In genomic region chr3:88740147-88740546, GRCm38 (mm10) we compare ENCODE assay signal across 18 mouse cellular contexts. TPM values are rescaled to one million over a fixed set of nuclear protein-coding genes. Genes with fewer than 3 reads are reported as not detected.
DNase-seq lines count a peak whose midpoint lies in the region; ATAC-seq and TF ChIP-seq lines count a peak whose summit lies in the region.
"Had no signal": no experiment of that assay in that cellular context is flagged by ENCODE, and none has a peak within 500 bp of the region (broad histone marks: within the 10 kb centered on the region; RNA-seq: fewer than 3 reads in every experiment).

No protein-coding gene starts in this region.

- H3K9me3 ChIP-seq in kidney, postnatal 0 days (replicated peaks; ENCODE audit: low read length): no peaks in the 10 kb centered on the region
- H3K9me3 ChIP-seq in midbrain, postnatal 0 days (ENCODE audit: low read length): no peaks in the 10 kb centered on the region
- H3K9me3 ChIP-seq in midbrain, embryonic 10.5 days (replicated peaks): peaks cover 10% of the 10 kb centered on the region; the same call in 1 of the 2 replicates
- H3K9me3 ChIP-seq in forebrain, embryonic 13.5 days (replicated peaks): no peaks in the 10 kb centered on the region
- H3K9me3 ChIP-seq: forebrain, embryonic 15.5 days; G1E; hindbrain, embryonic 12.5 days; limb, embryonic 13.5 days; megakaryocyte, embryonic 14.5 days had no signal

- no peak overlapping the region for H3K4me3 ChIP-seq in kidney, postnatal 0 days (replicated peaks; ENCODE audit: low read depth, low read length)
- no peak overlapping the region for H3K4me3 ChIP-seq in midbrain, postnatal 0 days (ENCODE audit: low read depth, low read length)
- no peak overlapping the region for H3K4me3 ChIP-seq in midbrain, embryonic 10.5 days
- H3K4me3 ChIP-seq in forebrain, embryonic 13.5 days: no peak overlapping the region
- H3K4me3 ChIP-seq: forebrain, embryonic 15.5 days; hindbrain, embryonic 12.5 days; limb, embryonic 13.5 days; megakaryocyte, embryonic 14.5 days had no signal

- H3K4me2 ChIP-seq in kidney, postnatal 0 days (ENCODE audit: low read length): no peak overlapping the region
- no peak overlapping the region for H3K4me2 ChIP-seq in midbrain, postnatal 0 days (ENCODE audit: low read depth, low read length, poor library complexity, severe bottlenecking)
- H3K4me2 ChIP-seq in forebrain, embryonic 13.5 days: no peak overlapping the region
- H3K4me2 ChIP-seq: forebrain, embryonic 15.5 days; hindbrain, embryonic 12.5 days; limb, embryonic 13.5 days had no signal

- no peak for ATAC-seq in CD4-positive, CD25-positive, alpha-beta regulatory T cell, adult 4 months
- ATAC-seq in kidney, postnatal 0 days (replicated peaks; ENCODE audit: low FRiP score, low read depth): no peak
- no peak for ATAC-seq in midbrain, postnatal 0 days (ENCODE audit: low FRiP score)
- ATAC-seq in forebrain, embryonic 13.5 days: no peak
- ATAC-seq: forebrain, embryonic 15.5 days; midbrain, embryonic 16.5 days had no signal

- TF ChIP-seq CTCF in kidney, postnatal 0 days (IDR thresholded peaks at IDR 0.05; ENCODE audit: low read depth): peak; percentile 41
- TF ChIP-seq CTCF in midbrain, postnatal 0 days (IDR thresholded peaks at IDR 0.05): peak; percentile 41

- peak; percentile 18 for DNase-seq in CD4-positive, CD25-positive, alpha-beta regulatory T cell, adult 2 months (ENCODE audit: low read depth, low spot score)
- DNase-seq in kidney, postnatal 0 days (ENCODE audit: low spot score): no peak
- DNase-seq in kidney, adult 9 months: no peak
- no peak for DNase-seq in midbrain, postnatal 0 days (ENCODE audit: low spot score)
- no peak for DNase-seq in midbrain, embryonic 10.5 days (ENCODE audit: low spot score)
- no peak for DNase-seq in testis, postnatal 14 days (ENCODE audit: low spot score)
- DNase-seq: cerebellum, postnatal 25 days; heart, adult 11 months; kidney, postnatal 10 days; thymus, postnatal 14 days had no signal

- H3K36me3 ChIP-seq in kidney, postnatal 0 days (ENCODE audit: insufficient read depth, low read length): no peaks in the 10 kb centered on the region
- peaks cover under 1% of the 10 kb centered on the region; the same call in 1 of the 2 replicates for H3K36me3 ChIP-seq in midbrain, postnatal 0 days (ENCODE audit: insufficient read depth, low read length)
- H3K36me3 ChIP-seq in midbrain, embryonic 10.5 days: peaks cover 82% of the 10 kb centered on the region
- peaks cover 74% of the 10 kb centered on the region for H3K36me3 ChIP-seq in forebrain, embryonic 13.5 days (ENCODE audit: poor library complexity, severe bottlenecking)
- H3K36me3 ChIP-seq: G1E had no signal

- H3K27me3 ChIP-seq in kidney, postnatal 0 days (ENCODE audit: insufficient read depth, low read length): no peaks in the 10 kb centered on the region
- H3K27me3 ChIP-seq in midbrain, postnatal 0 days (ENCODE audit: insufficient read depth, low read length): no peaks in the 10 kb centered on the region
- no peaks in the 10 kb centered on the region for H3K27me3 ChIP-seq in midbrain, embryonic 10.5 days (ENCODE audit: low read depth, poor library complexity, severe bottlenecking)
- H3K27me3 ChIP-seq in forebrain, embryonic 13.5 days: no peaks in the 10 kb centered on the region
- H3K27me3 ChIP-seq: forebrain, embryonic 15.5 days; hindbrain, embryonic 12.5 days; limb, embryonic 13.5 days; megakaryocyte, embryonic 14.5 days had no signal

- H3K4me1 ChIP-seq in kidney, postnatal 0 days (replicated peaks; ENCODE audit: insufficient read depth, low read length): no peaks in the 10 kb centered on the region
- H3K4me1 ChIP-seq in midbrain, postnatal 0 days (ENCODE audit: insufficient read depth, low read length): no peaks in the 10 kb centered on the region
- no peaks in the 10 kb centered on the region for H3K4me1 ChIP-seq in midbrain, embryonic 10.5 days
- no peaks in the 10 kb centered on the region for H3K4me1 ChIP-seq in forebrain, embryonic 13.5 days
- H3K4me1 ChIP-seq: forebrain, embryonic 15.5 days; hindbrain, embryonic 12.5 days; limb, embryonic 13.5 days had no signal

- no peak overlapping the region for H3K9ac ChIP-seq in kidney, postnatal 0 days (ENCODE audit: low read depth, low read length)
- no peak overlapping the region for H3K9ac ChIP-seq in midbrain, postnatal 0 days (replicated peaks; ENCODE audit: low read length, poor library complexity, severe bottlenecking)
- no peak overlapping the region for H3K9ac ChIP-seq in forebrain, embryonic 13.5 days
- H3K9ac ChIP-seq: forebrain, embryonic 15.5 days; hindbrain, embryonic 12.5 days; limb, embryonic 13.5 days had no signal

- WGBS in kidney, postnatal 0 days: 92% methylated on average over 3 of the region's 3 CpGs
- WGBS in midbrain, postnatal 0 days: 98% methylated on average over 3 of the region's 3 CpGs
- WGBS in midbrain, embryonic 10.5 days: 94% methylated on average over 3 of the region's 3 CpGs
- 98% methylated on average over 3 of the region's 3 CpGs for whole genome bisulfite sequencing in forebrain, embryonic 13.5 days

- H3K27ac ChIP-seq in kidney, postnatal 0 days: no peak overlapping the region
- H3K27ac ChIP-seq in midbrain, postnatal 0 days (ENCODE audit: low read depth, low read length): no peak overlapping the region
- no peak overlapping the region for H3K27ac ChIP-seq in midbrain, embryonic 10.5 days (replicated peaks)
- H3K27ac ChIP-seq in forebrain, embryonic 13.5 days: no peak overlapping the region
- H3K27ac ChIP-seq: forebrain, embryonic 15.5 days; hindbrain, embryonic 12.5 days; limb, embryonic 13.5 days had no signal

RNA-seq across cellular contexts. Expression of gene Rit1, which starts 23.5 kb away (rescaled TPM):
- polyA plus RNA-seq in CD4-positive, CD25-positive, alpha-beta regulatory T cell, adult 4 months (2017; shearing (Covaris generic)): 10 to 100 TPM; 28.1 to 36.1 TPM
- polyA plus RNA-seq in kidney, postnatal 0 days (2015; fragmentation: Nextera tagmentation; extraction: Ambion mirVana): 58.6 and 62.5 TPM in 2 replicates
- total RNA-seq in midbrain, postnatal 0 days (2014; rRNA removed): 78.1 and 88.3 TPM in 2 replicates
- 73.5 and 81.3 TPM in 2 replicates for polyA plus RNA-seq in midbrain, postnatal 0 days (2015; fragmentation: Nextera tagmentation; extraction: Ambion mirVana)
- 38.9 and 43.8 TPM in 2 replicates for polyA plus RNA-seq in midbrain, embryonic 10.5 days (2016; fragmentation: Nextera tagmentation; extraction: Ambion mirVana)
- polyA plus RNA-seq in forebrain, embryonic 13.5 days (2015; fragmentation: Nextera tagmentation; extraction: Ambion mirVana): 49.5 and 52.6 TPM in 2 replicates

RNA-seq across cellular contexts. Expression of gene Syt11, which starts 34.8 kb away (rescaled TPM):
- 100 to 1,000 TPM in 1 of 2 experiments, 10 to 100 TPM in 1; 82.0 to 119 TPM for polyA plus RNA-seq in CD4-positive, CD25-positive, alpha-beta regulatory T cell, adult 4 months (2017; shearing (Covaris generic))
- polyA plus RNA-seq in kidney, postnatal 0 days (2015; fragmentation: Nextera tagmentation; extraction: Ambion mirVana): 8.8 and 9.1 TPM in 2 replicates
- 142 and 150 TPM in 2 replicates for total RNA-seq in midbrain, postnatal 0 days (2014; rRNA removed)
- polyA plus RNA-seq in midbrain, postnatal 0 days (2015; fragmentation: Nextera tagmentation; extraction: Ambion mirVana): 243 and 246 TPM in 2 replicates
- polyA plus RNA-seq in midbrain, embryonic 10.5 days (2016; fragmentation: Nextera tagmentation; extraction: Ambion mirVana): 129 and 187 TPM in 2 replicates
- polyA plus RNA-seq in forebrain, embryonic 13.5 days (2015; fragmentation: Nextera tagmentation; extraction: Ambion mirVana): 218 and 237 TPM in 2 replicates

RNA-seq across cellular contexts. Expression of gene Khdc4, which starts 54.5 kb away (rescaled TPM):
- polyA plus RNA-seq in CD4-positive, CD25-positive, alpha-beta regulatory T cell, adult 4 months (2017; shearing (Covaris generic)): 10 to 100 TPM; 49.8 to 50.2 TPM
- polyA plus RNA-seq in kidney, postnatal 0 days (2015; fragmentation: Nextera tagmentation; extraction: Ambion mirVana): 71.4 and 72.1 TPM in 2 replicates
- total RNA-seq in midbrain, postnatal 0 days (2014; rRNA removed): 71.8 and 96.5 TPM in 2 replicates
- 66.8 and 70.5 TPM in 2 replicates for polyA plus RNA-seq in midbrain, postnatal 0 days (2015; fragmentation: Nextera tagmentation; extraction: Ambion mirVana)
- 95.5 and 102 TPM in 2 replicates for polyA plus RNA-seq in midbrain, embryonic 10.5 days (2016; fragmentation: Nextera tagmentation; extraction: Ambion mirVana)
- 97.8 and 102 TPM in 2 replicates for polyA plus RNA-seq in forebrain, embryonic 13.5 days (2015; fragmentation: Nextera tagmentation; extraction: Ambion mirVana)
